Mouse (Mus musculus): ENCODE measurements around the gene Eif4a2. TPM values are rescaled to one million over a fixed set of nuclear protein-coding genes. Genes with fewer than 3 reads are reported as not detected.
A peak's percentile ranks its signal among the peaks of the same experiment; 100 is the strongest.

Eif4a2 gene
- polyA plus RNA-seq, 2 experiments from 2014 or later: 558 to 662 TPM

DNA sequence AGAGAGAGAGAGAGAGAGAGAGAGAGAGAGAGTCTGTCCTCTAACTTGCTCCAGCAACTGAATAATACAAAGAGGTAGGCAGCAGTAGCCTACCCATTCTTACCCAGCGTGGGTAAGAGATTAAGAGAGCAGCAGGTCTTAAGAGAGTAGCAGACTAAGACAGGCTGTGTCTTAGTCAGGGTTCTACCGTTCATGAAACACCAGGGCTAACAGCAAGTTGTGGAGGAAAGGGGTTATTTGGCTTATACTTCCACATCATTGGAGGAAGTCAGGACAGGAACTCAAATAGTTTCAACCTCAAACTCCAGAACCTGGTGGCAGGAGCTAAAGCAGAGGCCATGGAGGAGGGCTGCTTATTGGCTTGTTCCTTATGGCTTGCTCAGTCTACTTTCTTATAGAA is 3.4 kb upstream of the Eif4a2 start:
- ATAC-seq: no peak

DNA sequence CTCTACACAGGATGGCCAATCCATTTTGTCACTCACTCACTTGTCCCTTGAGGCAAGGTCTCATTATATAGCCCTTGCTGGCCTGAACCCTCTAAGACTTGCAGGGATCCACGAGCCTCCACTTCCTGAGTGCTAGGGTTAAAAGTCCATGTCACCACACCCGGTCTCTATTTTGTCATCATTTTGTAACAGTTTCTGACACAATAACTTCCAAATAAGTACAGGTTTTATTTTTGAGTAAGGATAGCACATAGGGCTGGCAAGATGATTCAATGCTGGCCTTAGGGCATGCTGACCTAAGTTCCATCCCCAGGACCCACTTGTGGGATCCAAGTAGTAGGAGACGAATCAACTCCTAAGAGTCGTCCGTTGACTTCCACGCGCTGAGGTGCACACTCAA is 1.1 kb upstream of the Eif4a2 start:
- ATAC-seq: no peak

DNA sequence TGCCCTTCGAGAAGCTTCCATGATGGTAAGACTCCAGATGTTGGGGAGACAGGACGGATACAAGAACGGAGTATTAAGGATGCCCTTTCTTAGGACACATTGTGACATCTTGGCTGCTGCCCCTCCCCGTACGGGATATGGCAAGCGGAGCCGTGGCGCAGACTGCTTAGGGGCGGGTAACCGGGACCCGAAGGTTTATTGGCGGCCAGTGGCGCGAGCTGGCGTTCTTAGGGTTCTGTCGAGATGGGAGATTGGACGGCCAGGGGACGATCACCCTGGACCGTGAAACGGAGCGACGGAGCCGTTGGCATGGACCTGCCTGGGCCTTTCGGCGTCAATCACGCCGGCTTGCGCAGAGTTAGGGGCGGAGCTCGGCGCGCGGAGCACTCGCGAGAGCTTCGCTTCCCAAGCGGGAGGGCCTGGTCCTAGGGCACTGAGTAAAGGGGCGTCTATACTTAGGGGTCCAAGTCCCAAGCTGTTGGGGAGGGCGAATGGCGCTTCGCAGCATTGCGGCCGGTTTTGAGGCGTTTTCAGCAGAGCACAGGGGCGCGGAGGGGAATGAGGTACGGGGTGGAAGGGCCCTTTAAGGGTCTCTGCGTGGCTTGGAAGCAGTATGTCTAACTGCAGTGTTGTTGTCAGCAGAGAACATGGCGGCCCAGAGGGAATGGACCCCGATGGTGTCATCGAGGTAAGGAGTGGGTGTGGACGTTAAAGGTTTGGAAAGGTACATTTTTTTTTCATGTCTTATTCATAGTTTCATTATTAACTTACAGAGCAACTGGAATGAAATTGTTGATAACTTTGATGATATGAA is 909 bp downstream of the Eif4a2 start:
- ATAC-seq: peak; percentile 62

DNA sequence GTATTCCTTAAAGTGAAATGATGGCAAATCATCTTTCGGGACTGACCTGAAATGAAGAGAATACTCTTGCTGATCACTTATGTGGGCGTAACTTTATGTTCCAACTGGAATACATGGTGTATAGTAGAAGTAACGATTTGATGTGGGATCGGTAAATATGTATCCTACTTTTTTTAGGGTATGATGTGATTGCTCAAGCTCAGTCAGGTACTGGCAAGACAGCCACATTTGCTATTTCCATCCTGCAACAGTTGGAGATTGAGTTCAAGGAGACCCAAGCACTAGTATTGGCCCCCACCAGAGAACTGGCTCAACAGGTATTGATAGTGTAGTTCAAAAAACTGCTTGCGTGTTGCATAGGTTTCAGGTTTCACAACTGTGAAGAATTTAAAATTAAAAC is 1.7 kb downstream of the Eif4a2 start:
- ATAC-seq: no peak

DNA sequence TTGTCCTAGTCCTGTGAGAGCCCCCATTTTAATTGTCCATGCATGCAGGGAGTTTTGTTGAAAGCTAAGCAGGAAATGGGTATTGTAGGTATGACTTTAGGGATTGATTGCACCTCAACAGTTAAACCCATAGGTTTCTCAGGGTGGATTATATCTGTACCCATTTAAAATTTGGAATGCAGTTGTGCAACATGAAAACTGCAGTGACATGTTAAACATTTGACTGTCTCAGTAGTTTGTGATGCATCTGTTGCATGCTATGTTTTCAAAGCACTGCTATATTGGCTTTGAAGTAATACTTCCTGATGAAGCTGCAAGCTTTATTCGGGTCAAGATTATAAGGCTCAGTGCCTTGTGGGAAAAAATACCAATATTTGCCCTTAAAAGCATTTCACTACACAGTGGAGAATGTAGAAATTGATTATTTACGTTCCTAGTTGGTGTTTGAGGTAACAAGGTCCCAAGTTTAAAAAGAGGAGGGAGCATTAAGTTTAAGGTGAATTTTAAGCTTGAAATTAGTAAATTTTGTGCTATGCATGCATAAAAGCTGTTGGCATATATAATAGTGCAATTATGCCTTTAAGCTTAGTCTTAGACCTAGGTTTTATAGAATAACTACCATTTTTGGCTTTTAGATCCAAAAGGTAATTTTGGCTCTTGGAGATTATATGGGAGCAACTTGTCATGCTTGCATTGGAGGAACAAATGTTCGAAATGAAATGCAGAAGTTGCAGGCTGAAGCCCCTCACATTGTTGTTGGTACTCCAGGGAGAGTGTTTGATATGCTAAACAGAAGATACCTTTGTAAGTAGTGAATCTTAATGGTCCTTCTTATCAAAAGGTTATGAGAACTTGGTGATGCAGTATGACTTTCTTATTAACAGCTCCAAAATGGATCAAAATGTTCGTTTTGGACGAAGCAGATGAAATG is 2.4 kb downstream of the Eif4a2 start:
- ATAC-seq: no peak

DNA sequence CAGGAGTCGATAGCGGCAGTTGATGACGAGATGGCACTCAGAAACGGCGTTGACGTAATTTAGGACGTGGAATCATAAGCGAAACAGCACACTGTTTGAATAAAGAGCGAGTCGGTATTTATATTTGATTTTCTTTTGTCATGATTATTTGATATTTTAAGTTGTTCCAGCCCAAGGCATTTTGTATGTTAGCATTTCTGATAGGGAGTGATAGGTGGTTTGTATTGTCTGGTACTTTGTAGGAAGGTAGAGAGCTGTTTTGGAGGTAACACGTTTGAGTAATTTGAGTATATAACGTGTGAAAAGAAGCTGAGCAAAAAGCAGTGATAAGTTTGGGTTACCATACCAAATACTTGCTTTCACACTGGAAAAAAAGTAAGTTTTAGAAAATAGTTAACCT is 5.1 kb downstream of the Eif4a2 start:
- no peak for ATAC-seq

DNA sequence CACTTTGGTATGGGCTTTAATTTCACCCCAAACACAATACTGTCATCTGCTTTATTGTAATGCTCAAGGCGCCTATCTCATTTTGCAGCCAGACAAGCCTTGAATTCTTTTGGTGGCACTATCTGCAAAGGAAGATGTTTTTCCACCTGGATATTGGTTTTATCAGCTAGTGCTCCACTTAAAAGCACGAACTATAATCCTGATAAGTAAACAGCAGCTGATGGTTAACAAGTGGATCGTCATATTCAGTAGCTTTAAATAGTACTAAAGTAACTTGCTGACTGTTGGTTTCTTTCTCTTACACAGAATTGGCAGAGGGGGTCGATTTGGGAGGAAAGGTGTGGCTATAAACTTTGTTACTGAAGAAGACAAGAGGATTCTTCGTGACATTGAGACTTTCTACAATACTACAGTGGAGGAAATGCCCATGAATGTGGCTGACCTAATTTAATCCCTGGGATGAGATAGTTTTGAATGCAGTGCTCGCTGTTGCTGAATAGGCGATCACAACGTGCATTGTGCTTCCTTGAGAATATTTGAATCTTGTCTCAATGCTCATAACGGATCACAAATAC is 5.7 kb downstream of the Eif4a2 start:
- ATAC-seq: no peak

DNA sequence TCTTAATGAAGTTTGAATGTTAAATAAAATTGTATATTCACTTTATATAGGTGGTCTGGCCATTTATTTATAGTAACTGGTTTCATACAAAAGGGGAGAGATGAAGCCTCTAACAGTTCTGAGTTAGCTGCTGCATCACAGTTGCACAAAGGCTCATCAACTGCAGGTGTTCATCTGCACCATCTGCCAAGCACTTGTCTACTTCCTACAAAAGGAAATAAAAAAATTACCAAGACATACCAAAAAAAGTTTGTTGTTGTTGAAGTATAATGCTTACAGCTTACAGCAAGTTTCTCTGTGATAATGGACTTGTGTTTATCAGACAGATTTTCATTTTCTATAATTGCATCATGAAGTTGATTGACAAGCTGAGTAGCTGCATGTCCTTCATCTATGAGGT is 6.7 kb downstream of the Eif4a2 start:
- ATAC-seq: no peak

DNA sequence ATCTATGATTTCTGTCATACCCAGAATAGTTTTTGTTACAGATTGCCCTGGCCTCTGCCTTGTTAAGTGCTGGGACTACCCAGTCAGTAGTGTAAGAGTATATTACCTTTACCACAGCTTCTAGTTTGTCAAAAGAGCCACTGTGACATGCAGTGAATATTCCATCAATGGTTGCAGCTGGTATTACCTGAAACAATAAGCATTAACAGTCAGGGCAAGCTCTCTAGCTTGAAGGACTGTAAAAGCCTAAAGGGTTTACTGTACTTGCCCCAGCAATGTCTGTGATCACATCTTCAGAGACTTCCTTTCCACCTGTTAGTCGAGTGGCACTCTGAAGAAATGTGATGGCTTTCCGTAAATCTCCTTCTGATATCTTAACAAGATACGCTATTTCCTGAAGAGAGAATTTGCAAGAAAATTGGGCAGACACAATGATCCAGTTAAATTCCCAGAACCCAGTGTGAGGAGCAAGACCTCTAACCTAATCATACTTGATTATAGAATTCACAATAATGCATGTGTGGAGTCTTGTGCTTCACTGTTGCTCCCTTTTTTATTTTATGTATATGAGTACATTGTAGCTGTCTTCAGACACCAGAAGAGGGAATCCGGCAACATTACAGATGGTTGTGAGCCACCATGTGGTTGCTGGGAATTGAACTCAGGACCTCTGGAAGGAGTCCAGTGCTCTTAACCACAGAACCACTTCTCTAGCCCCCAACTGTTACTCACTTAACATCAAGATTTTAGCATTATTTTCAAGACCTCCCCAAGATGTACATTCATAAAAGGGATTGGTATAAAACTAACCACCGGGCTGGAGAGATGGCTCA is 7.3 kb downstream of the Eif4a2 start:
- ATAC-seq: no peak

DNA sequence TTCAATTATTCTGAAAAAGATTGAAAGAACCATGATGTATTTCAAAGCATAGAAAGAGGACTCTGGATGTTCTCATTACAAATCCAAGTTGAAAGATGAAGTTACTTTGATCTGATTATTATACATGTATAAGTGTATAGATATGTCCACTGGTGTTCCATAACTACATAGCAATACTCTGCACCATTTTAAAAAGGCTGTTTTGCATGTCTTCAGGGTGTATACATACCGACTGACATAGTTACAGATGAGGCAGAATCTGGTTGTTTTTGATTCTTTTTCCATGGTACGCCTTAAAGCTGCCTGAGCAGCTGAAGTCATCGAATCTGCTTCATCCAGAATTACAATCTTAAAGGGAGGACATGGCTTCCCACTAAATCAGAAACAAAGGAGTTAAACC is 8.2 kb downstream of the Eif4a2 start:
- ATAC-seq: no peak

DNA sequence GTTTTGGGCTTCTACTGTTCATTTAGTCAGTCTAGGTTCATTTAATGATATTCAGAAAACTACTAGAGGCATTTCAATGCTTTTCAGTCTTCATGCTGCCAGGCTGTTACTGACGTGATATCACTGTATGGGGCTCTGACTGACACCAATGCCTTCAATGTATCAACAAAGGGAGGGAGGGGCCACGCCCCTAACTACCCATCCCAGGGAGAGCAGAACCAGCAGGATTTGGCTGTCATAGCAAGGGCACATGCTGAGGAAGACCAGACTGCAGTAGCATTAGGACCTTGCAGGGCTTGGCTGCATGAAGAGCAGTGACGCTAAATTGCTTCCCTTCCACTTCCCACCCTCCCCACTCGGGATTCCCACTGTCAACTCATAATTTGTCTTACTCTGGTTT is 9.9 kb downstream of the Eif4a2 start:
- ATAC-seq: no peak

DNA sequence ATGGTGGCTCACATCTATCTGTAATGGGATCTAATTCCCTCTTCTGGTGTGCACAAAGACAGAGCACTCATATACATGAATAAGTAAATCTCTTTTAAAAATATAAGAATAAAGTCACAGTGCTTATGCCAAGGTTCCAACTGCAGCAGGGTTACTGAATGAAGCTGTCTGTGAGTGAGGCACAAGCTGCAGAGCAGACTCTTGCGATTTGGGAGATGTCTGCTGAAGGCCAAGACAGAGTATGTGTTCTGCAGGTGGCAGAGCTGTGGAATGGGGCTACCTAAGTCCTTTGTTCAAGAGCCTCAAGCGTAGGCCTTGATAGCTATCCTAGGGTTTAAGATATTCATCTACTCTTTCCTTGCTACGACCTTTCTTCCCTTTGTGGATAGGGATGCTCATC is 15.2 kb downstream of the Eif4a2 start:
- no peak for ATAC-seq

DNA sequence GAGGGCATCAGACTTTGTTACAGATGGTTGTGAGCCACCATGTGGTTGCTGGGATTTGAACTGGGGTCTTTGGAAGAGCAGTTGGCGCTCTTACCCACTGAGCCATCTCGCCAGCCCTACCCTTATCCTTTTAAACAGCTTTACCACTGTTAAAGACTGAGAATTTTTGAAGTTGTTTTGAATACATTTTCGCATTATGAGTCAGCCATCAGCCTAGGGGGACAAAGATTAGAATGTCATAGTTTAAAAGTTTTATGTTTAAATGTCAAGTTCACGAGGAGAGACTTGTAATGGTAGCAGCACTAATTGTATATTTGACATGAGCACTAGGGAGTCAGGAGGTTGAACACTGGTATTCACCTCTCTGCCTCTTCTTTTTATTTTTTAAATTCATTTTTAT is 15.9 kb downstream of the Eif4a2 start:
- ATAC-seq: no peak

DNA sequence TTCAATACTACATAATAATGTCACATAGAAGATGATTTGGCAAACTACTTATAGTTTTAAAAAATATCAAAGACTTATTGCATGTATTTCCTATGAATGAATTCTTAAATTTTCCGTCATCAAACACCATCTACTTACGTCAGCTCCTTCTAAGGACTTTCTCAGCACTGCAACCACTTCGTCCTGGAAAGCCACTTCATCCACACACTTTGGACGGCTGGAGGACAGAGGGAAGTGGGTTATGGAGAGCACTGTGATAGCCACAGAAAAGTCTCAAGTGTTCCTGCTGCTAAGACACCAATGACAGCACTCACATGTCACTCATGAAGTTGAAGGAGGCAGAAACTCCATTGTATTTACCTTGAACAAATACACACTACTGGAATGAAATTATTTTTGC is 17.2 kb downstream of the Eif4a2 start:
- no peak for ATAC-seq

DNA sequence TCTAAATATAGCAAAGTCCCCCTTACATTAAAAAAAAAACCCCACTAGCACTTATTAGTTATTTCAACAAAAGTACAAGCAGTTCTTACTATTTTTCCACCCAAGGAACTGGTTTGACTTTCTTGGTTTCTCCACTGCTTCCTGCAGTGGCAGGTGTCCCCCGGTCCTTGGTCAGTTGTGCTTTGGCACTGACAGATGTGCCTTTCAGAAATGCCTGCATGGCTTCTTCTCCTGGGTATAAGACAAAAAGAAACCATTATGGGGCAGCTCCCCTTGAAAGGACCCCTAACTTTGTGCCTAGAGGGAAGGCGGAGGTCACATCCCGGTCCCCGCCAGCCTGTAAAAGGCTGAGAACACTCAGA is 20.0 kb downstream of the Eif4a2 start:
- no peak for ATAC-seq

DNA sequence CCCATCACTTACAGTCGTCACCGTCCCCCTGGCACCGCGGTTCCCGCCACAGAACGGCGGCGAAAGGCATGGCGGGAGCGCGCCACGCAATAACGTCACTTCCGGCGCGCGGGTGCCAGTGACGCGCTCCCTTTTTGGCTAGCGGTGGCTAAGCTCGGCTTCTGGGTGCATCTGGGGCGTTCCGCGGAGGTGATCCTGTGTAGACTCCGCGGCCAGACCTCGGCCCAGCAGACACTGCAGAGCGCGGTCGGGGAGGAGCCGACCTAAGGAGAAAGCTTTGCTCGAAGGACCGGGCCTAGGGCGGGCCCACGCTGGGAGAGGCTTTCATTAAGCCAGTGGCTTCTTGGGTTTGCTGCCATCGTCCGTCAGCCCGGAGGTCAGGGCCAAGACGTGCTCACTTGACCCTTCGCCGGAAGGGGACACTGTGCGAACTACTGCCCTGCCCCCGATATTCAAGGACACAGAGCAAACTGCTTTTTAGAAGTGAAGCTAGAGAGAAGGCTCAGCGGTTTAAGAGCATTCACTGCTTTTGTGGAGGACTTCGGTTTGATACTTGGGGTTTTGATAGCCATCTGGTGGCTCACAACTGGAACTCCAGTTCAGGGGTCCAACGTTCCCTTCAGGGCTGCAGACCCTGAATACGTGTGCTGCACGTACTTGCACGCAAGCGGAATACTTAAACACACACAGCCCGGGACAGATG is 20.6 kb downstream of the Eif4a2 start, which contains the start of gene Rfc4:
Rfc4 (minus strand) TSS at position 65 of the 703 bp plus-strand sequence.
- ATAC-seq: peak; percentile 93

DNA sequence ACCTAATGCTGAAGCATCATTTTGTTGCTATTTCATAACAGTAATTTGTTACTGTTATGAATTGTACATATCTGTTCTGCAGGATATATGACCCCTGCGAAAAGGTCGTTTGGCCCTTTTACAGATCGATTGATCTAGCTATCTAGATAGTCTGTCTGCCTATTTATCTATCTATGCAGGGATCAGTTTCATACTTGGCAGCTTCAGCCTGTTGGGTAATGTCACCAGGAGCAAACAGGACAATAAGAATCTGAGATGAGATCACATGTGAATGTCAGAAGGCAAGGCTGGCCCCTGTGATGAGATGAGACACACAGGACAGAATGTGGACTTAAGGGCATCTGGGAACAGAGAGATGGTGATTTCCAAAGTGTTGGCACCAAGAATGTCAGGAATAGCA is 23.1 kb downstream of the Eif4a2 start:
- ATAC-seq: no peak

DNA sequence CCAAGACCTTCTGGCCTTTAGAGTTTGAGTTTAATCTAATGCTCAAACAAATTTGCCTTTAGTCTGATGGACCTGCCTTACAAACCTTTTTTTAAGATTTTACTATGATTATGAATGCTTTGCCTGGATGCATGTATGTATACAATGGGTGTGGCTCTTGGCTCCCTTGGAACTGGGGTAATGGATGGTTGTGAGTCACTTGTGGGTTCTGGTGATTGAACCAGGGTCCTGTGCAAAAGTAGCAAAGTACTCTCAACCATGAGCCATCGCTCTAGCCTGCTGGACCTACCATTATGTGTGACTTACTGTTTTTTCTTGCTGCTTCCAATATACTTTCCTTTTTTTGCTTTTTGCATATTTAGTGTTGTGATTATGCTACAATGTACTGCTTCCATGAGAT is 25.1 kb downstream of the Eif4a2 start:
- no peak for ATAC-seq

DNA sequence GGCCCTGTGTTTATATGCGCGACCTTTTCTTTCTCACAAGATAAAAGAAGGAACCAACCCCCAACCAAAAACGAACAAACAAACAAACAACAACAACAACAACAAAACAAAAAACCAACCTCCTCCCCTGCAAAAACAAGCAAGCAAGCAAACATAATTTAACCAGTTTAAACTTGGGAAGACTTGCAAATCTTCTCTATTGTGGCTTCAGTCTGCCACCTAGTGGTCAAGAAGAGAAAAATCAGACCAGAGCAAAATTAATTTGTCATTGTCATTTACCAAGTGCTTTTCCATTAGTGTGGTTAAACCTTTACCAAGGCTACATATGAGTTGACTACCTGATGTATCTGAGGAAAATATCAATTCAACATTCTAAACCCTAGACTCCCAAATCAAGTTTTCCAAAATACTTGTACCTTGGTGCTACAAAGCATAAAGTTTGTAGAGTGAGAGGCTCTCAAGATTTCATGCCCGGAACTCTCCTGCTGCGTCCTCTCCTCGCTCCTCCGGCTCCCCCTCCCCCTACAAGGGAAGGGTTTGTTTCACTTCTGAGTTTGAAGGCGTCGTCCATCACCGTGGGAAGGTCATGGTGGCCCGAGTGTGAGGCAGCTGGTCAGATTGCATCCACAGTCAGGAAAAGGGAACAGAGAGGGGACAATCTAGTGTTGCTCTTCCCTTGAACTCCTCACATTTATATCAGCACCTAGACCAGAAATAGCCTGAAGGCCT is 28.3 kb downstream of the Eif4a2 start:
- ATAC-seq: peak; percentile 77

DNA sequence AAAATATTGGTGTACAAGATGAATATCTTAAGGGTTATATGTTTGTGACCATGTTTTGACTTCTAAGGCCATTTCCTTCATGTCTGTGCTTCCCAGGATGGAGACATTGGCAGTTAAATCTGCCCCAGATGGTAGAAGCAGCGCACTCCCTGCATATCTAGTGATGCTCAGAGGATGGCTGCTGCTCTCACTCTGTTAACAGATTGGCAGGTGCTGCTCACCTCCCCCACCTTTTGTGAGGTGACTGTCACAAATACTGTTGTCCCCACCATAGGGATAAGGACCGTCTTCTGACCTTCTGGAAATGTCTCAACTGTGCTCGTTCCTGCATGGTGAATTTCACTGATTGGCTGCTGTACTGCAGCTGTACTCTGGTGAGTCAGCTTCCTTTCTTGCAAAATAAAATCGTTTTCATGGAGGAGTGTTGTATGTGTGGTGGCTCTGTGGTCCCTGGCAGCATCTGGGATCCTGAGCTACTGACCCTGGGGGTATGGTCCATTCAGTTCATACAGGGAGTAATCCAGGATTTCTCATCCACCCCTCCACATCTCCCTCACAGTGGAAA is 29.2 kb downstream of the Eif4a2 start:
- no peak for ATAC-seq

DNA sequence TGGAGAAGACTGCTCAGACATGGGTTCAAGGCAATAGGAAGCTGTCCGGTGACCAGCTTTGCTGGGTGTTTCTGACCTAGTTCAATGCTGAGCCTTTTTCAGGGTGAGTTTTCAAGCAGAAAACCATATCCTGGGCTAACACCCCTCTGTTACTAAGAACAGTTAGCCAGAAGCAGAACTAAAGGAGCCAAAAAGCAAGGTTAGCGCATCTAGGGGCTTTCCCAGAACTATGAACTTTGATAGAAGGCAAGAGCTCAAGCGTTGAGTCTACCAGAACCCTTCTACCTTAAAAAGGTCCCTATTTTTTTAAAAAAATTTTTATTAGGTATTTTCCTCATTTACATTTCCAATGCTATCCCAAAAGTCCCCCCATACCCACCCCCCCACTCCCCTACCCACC is 33.7 kb downstream of the Eif4a2 start:
- no peak for ATAC-seq
